Mouse (Mus musculus) olfactory bulb, adult 2 months (tissue): ENCODE results near the gene D6Ertd527e.

ENCODE experiments used
- CTCF ChIP-seq: fragments of 200-500 bp; IDR thresholded peaks from 2 replicates; pipeline ENCODE4 v1.5.1; 2012; ENCODE audit warnings: low read depth, mild to moderate bottlenecking, low read length, moderate library complexity; ENCODE audit not compliant: insufficient read depth
- POLR2A ChIP-seq: fragments of 200-500 bp; IDR thresholded peaks from 2 replicates; pipeline ENCODE4 v1.6.1; 2012; ENCODE audit warnings: mild to moderate bottlenecking, low read depth, low read length, moderate library complexity; ENCODE audit not compliant: insufficient read depth

GRCm38 (mm10) chr6:87085026-87085425 lies 19.5 kb upstream of the D6Ertd527e start:
- TF ChIP-seq CTCF (no peak), POLR2A (no peak)
